Mouse (Mus musculus) yolk sac, embryonic 10.5 days (tissue): ENCODE data around the gene Tcte2.
"Not testable (repeated sequence)": the region's sequence is repeated elsewhere in the genome, so short reads cannot be mapped to it uniquely, and the experiment has no call there.

ENCODE experiments used
- DNase-seq: peaks from one replicate; pipeline ENCODE4 v3.0.0-alpha.2; 2017; ENCODE audit warnings: low spot score

Tcte2 gene

GRCm38 (mm10) chr17:13682378-13683026, 79.1 kb downstream of the Tcte2 start:
- peak; percentile 54 for DNase-seq

DNA sequence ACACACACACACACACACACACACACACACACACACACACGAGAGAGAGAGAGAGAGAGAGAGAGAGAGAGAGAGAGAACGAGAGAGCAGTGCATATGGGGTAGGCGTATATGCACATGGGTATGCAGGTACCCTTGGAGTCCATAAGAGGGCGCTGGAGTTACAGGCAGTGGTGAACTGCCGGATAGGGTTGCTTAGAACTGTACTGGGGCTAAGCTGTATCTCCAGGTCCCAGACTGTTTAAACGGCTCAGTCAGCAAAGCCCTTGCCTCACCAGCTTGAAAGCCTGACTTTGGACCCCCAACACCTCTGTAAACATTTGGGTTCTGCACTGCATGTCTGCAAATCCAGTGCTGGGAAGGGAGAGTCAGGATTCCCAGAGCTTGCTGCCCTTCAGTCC, 79.9 kb downstream of the Tcte2 start:
- peak; percentile 77 for DNase-seq

- DNase-seq: no peak
Observed at GRCm38 (mm10) chr17:13681126-13681525, 80.5 kb downstream of the Tcte2 start.

- no peak for DNase-seq
Observed at GRCm38 (mm10) chr17:13680318-13680717, 81.3 kb downstream of the Tcte2 start.

DNA sequence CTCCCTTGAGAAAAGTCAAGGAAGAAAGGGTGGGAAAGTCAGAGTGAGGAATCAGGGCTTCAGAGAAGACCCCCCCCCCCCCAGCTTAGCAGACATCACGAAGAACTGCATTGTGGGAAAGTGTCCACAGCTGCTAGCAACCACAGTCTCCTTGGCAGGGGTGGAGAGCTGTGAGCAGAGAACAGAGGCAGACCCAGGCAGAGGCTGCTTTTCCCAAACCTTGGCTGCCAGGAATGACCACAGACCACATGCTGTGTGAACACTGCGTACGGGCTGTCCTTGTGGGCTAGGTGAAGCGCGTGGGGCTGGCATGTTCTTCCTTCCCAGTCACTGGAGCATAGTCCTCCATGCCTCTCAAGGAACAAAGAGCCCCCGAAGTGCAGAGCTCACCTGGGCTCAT, 81.9 kb downstream of the Tcte2 start:
- DNase-seq: no peak

GRCm38 (mm10) chr17:13677225-13678148, 84.1 kb downstream of the Tcte2 start:
- DNase-seq: no peak

GRCm38 (mm10) chr17:13676099-13676498, 85.5 kb downstream of the Tcte2 start:
- not testable (repeated sequence) for DNase-seq

- DNase-seq: no peak
Observed at GRCm38 (mm10) chr17:13675630-13676029, 86.0 kb downstream of the Tcte2 start.

GRCm38 (mm10) chr17:13674695-13675306, 86.8 kb downstream of the Tcte2 start:
- DNase-seq: no peak

DNA sequence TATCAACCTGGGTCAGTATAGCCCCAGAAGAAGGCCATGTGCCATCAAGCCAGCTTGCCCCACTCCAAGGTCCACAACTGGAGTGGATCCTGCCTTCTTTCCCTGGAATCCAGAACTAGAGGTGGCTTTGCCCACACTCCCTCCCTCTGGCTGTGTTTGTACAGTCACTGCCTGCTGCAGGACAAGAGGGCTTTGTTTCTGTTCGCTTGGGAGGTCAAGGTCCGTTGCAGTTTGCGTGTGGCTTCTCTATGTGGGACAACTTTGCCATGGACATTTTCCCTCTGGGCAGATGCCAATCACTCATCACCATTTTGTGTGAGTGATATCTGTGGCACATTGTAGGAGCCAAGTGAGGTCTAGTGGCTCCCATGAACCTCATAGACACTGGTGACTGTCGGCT, 89.9 kb downstream of the Tcte2 start:
- DNase-seq: no peak

GRCm38 (mm10) chr17:13670227-13670626, 91.4 kb downstream of the Tcte2 start:
- DNase-seq: no peak

GRCm38 (mm10) chr17:13669206-13669605, 92.4 kb downstream of the Tcte2 start:
- no peak for DNase-seq

- no peak for DNase-seq
Observed at GRCm38 (mm10) chr17:13668052-13669015, 93.3 kb downstream of the Tcte2 start.

GRCm38 (mm10) chr17:13667006-13667405, 94.6 kb downstream of the Tcte2 start:
- no peak for DNase-seq

- DNase-seq: no peak
Observed at GRCm38 (mm10) chr17:13665731-13666130, 95.9 kb downstream of the Tcte2 start.

GRCm38 (mm10) chr17:13663386-13664166, 98.0 kb downstream of the Tcte2 start:
- no peak for DNase-seq
